Mouse (Mus musculus): ENCODE results near the gene Raly. TPM values are rescaled to one million over a fixed set of nuclear protein-coding genes. Genes with fewer than 3 reads are reported as not detected.
A peak's percentile ranks its signal among the peaks of the same experiment; 100 is the strongest.

The Raly gene
- polyA plus RNA-seq, 1 experiment from 2014 or later, result 20.5 TPM

DNA sequence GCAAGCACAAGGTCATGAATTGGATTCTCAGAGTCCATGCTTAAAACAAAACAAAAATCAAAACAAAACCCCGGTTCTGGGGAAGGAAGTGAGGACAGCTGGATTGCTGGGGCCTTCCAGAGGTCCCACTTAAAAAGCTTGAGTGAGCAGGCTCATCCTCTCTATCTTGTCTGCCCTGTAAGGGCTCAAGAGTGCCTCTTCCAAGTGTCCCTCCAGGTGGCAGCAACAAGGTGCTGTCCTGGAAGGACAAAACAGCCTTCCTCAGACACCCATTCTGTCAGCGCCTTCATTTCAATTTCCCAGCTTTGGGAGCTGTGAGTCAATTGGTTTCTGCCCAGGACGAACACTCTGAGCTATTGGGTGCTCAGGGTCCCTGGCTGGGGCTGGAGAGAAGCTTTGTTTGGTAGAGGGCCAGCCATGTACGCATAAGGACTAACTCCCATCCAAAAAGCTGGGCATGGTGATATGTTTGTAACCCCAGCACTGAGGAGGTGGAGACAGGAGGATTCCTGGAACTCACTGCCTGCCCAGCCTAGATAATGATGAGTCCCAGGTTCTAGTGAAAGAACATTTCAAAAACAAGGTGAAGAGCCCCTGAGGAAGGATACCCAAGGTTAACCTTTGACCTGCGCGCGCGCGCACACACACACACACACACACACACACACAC lies 25.9 kb upstream of the Raly start:
- H3K9ac ChIP-seq (ENCODE audit: low read depth, low read length), result no peak overlapping the region
- 78% methylated on average over 9 of the region's 9 CpGs for WGBS
- H3K4me1 ChIP-seq (replicated peaks; ENCODE audit: control insufficient read depth, insufficient read depth, low read length), result peaks cover 4% of the 10 kb centered on the region; the same call in 1 of the 2 replicates
- TF ChIP-seq CTCF (IDR thresholded peaks at IDR 0.05; ENCODE audit: low read depth), result peak; percentile 56
- no peaks in the 10 kb centered on the region for H3K27me3 ChIP-seq (replicated peaks; ENCODE audit: control insufficient read depth, insufficient read depth, low read length)
- H3K36me3 ChIP-seq (ENCODE audit: control insufficient read depth, insufficient read depth), result no peaks in the 10 kb centered on the region
- no peak overlapping the region for H3K4me2 ChIP-seq (replicated peaks; ENCODE audit: low read depth)
- H3K27ac ChIP-seq (ENCODE audit: low read depth, low read length), result no peak overlapping the region
- no peaks in the 10 kb centered on the region for H3K9me3 ChIP-seq (ENCODE audit: control insufficient read depth)
- ATAC-seq, result no peak
- no peak overlapping the region for H3K4me3 ChIP-seq (ENCODE audit: low read depth, low read length)

DNA sequence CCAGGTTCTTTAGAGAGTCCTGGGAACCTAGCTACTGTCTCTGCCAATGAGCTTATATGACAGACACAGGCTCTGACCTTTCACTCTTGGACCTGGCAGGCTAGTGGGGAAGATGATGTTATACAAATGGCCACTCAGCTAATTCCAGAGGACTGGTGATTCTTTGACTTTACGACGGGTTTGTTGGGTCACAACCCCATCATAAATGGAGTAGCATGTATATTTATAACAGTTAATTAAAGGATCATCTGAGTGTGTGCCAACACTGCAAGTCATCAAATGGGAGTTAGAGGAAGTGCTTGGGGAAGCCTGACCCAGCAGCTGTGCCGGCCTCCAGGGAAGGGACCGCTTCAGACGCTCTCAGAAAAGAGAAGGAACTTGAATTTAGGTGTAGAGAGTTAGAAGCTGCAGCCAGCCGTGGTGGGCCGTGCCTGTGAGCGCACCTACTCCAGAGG lies 25.3 kb upstream of the Raly start:
- no peaks in the 10 kb centered on the region for H3K27me3 ChIP-seq (replicated peaks; ENCODE audit: control insufficient read depth, insufficient read depth, low read length)
- H3K4me2 ChIP-seq (replicated peaks; ENCODE audit: low read depth), result no peak overlapping the region
- WGBS, result 54% methylated on average over 8 of the region's 8 CpGs
- no peak for TF ChIP-seq CTCF (IDR thresholded peaks at IDR 0.05; ENCODE audit: low read depth)
- no peak overlapping the region for H3K4me3 ChIP-seq (ENCODE audit: low read depth, low read length)
- no peak for ATAC-seq
- H3K9ac ChIP-seq (ENCODE audit: low read depth, low read length), result no peak overlapping the region
- H3K9me3 ChIP-seq (ENCODE audit: control insufficient read depth), result no peaks in the 10 kb centered on the region
- H3K36me3 ChIP-seq (ENCODE audit: control insufficient read depth, insufficient read depth), result no peaks in the 10 kb centered on the region
- peaks cover 4% of the 10 kb centered on the region; the same call in 1 of the 2 replicates for H3K4me1 ChIP-seq (replicated peaks; ENCODE audit: control insufficient read depth, insufficient read depth, low read length)
- H3K27ac ChIP-seq (ENCODE audit: low read depth, low read length), result no peak overlapping the region

DNA sequence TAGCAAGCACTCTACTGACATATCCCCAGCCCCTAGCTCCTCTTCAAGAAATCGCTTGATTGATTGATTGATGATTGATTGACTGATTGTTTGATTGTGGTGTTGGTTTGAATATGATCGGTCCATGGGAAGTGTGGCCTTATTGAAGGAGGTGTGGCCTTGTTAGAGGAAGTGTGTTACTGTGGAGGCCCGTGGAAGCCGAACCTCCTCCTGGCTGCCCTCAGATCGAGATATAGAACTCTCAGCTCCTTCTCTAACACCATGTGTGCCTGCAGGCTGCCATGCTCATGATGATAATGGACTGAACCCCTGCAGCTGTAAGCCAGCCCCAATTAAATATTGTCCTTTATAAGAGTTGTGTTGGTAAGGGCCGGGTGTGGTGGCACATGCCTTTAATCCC lies 23.8 kb upstream of the Raly start:
- Histone ChIP-seq H3K36me3 (ENCODE audit: control insufficient read depth, insufficient read depth) (no peaks in the 10 kb centered on the region), H3K4me3 (ENCODE audit: low read depth, low read length) (no peak overlapping the region), H3K9ac (ENCODE audit: low read depth, low read length) (no peak overlapping the region), H3K27ac (ENCODE audit: low read depth, low read length) (no peak overlapping the region), H3K4me2 (replicated peaks; ENCODE audit: low read depth) (no peak overlapping the region), H3K9me3 (ENCODE audit: control insufficient read depth) (no peaks in the 10 kb centered on the region), H3K27me3 (replicated peaks; ENCODE audit: control insufficient read depth, insufficient read depth, low read length) (no peaks in the 10 kb centered on the region), H3K4me1 (replicated peaks; ENCODE audit: control insufficient read depth, insufficient read depth, low read length) (peaks cover 4% of the 10 kb centered on the region; the same call in 1 of the 2 replicates)
- no peak for TF ChIP-seq CTCF (IDR thresholded peaks at IDR 0.05; ENCODE audit: low read depth)
- WGBS, result 88% methylated on average over 6 of the region's 6 CpGs
- ATAC-seq, result no peak

DNA sequence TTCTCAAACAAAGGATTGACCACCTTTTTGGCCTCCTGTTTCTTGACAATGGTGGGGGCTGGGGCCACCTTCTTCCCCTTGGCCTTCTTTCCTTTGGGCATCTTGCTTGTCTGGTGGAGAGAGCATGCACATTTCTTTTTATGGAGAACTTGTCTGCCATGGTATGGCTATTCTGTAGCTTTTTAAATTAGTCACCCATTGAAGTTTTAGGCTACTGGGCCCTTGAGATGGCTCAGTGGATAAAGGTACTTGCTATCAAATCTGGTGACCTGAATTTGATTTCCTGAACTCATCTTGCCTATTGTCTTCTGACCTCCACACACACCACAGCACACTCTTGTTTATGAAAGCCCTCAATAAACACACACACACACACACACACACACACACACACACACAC lies 21.0 kb upstream of the Raly start, which contains the start of gene Gm14214:
TSS of gene Gm14214 (minus strand) at position 101 of the 400 bp plus-strand sequence.
- no peak within 1 kb of the TSS for H3K4me2 ChIP-seq (replicated peaks; ENCODE audit: low read depth)
- H3K36me3 ChIP-seq (ENCODE audit: control insufficient read depth, insufficient read depth), result no peaks in the 10 kb centered on the region
- no peaks in the 10 kb centered on the region for H3K9me3 ChIP-seq (ENCODE audit: control insufficient read depth)
- H3K27ac ChIP-seq (ENCODE audit: low read depth, low read length), result no peak within 1 kb of the TSS
- H3K27me3 ChIP-seq (replicated peaks; ENCODE audit: control insufficient read depth, insufficient read depth, low read length), result no peaks in the 10 kb centered on the region
- no peak for TF ChIP-seq CTCF (IDR thresholded peaks at IDR 0.05; ENCODE audit: low read depth)
- H3K4me3 ChIP-seq (ENCODE audit: low read depth, low read length), result no peak within 1 kb of the TSS
- no peak within 1 kb of the TSS for H3K9ac ChIP-seq (ENCODE audit: low read depth, low read length)
- no peak for ATAC-seq
- peaks cover under 1% of the 10 kb centered on the region; the same call in 1 of the 2 replicates for H3K4me1 ChIP-seq (replicated peaks; ENCODE audit: control insufficient read depth, insufficient read depth, low read length)

DNA sequence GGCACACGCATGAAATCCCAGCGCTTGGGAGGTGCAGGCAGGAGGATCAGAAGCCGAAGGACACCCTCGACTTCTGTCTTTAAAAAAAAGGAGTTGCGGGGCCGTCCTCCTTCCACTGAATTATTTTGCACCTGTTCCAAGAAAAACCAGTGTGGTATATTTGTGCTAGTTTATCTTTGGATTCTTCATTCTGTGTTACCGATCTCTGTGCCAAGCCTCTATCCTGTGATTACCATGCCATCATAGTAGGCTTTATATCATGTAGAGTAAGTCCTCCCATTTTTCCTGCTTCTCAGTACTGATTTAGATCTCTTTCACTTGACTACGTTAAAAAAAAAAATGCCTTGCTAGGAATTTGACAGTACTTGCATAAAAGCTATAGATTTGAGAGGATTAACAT lies 19.3 kb upstream of the Raly start:
- Histone ChIP-seq H3K36me3 (ENCODE audit: control insufficient read depth, insufficient read depth) (no peaks in the 10 kb centered on the region), H3K27ac (ENCODE audit: low read depth, low read length) (no peak overlapping the region), H3K9ac (ENCODE audit: low read depth, low read length) (no peak overlapping the region), H3K9me3 (ENCODE audit: control insufficient read depth) (no peaks in the 10 kb centered on the region), H3K4me2 (replicated peaks; ENCODE audit: low read depth) (no peak overlapping the region), H3K4me1 (replicated peaks; ENCODE audit: control insufficient read depth, insufficient read depth, low read length) (no peaks in the 10 kb centered on the region), H3K4me3 (ENCODE audit: low read depth, low read length) (no peak overlapping the region), H3K27me3 (replicated peaks; ENCODE audit: control insufficient read depth, insufficient read depth, low read length) (no peaks in the 10 kb centered on the region)
- ATAC-seq, result no peak
- no peak for TF ChIP-seq CTCF (IDR thresholded peaks at IDR 0.05; ENCODE audit: low read depth)
- 80% methylated on average over 8 of the region's 8 CpGs for WGBS

DNA sequence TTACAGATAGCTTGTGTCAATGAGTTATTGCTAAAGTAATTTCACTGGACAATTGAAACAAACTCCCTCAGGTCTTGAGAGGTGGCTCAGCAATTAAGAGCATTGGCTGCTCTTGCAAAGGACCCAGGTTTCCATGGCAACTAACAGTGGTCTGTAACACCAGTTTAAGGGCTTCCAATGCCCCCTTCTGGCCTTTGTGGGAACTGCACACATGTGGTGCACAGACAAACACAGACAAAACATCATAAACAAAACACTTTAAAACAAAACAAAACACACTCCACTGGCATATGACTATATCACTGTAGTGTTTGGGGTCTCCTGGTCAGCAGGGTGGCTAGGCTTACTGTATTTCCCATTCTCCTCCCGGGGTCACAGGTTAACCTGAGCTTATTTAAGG lies 16.9 kb upstream of the Raly start:
- peak; percentile 60 for TF ChIP-seq CTCF (IDR thresholded peaks at IDR 0.05; ENCODE audit: low read depth)
- Histone ChIP-seq H3K27me3 (replicated peaks; ENCODE audit: control insufficient read depth, insufficient read depth, low read length) (no peaks in the 10 kb centered on the region), H3K27ac (ENCODE audit: low read depth, low read length) (no peak overlapping the region), H3K9me3 (ENCODE audit: control insufficient read depth) (no peaks in the 10 kb centered on the region), H3K36me3 (ENCODE audit: control insufficient read depth, insufficient read depth) (no peaks in the 10 kb centered on the region), H3K9ac (ENCODE audit: low read depth, low read length) (no peak overlapping the region), H3K4me3 (ENCODE audit: low read depth, low read length) (no peak overlapping the region), H3K4me1 (replicated peaks; ENCODE audit: control insufficient read depth, insufficient read depth, low read length) (no peaks in the 10 kb centered on the region), H3K4me2 (replicated peaks; ENCODE audit: low read depth) (no peak overlapping the region)
- no peak for ATAC-seq
- WGBS, result 80% methylated on average over 1 of the region's 1 CpGs
